Mouse (Mus musculus): ENCODE measurements around the gene Lenep. TPM values are rescaled to one million over a fixed set of nuclear protein-coding genes. Genes with fewer than 3 reads are reported as not detected.

Lenep gene
- polyA plus RNA-seq, 1 experiment from 2014 or later, result 1.5 TPM

- Histone ChIP-seq H3K4me3 (replicated peaks) (no peak overlapping the region), H3K4me2 (replicated peaks) (no peak overlapping the region), H3K9ac (replicated peaks) (no peak overlapping the region), H3K36me3 (no peaks in the 10 kb centered on the region), H3K27ac (no peak overlapping the region), H3K27me3 (peaks cover 13% of the 10 kb centered on the region), H3K4me1 (replicated peaks) (0 out of 2 replicates have a peak, but pooled peaks cover under 1% of the 10 kb centered on the region), H3K9me3 (no peaks in the 10 kb centered on the region)
- no peak for ATAC-seq
- 73% methylated on average over 6 of the region's 6 CpGs for WGBS
Observed at GRCm38 (mm10) chr3:89359630-89360029, 43.0 kb downstream of the Lenep start.

GRCm38 (mm10) chr3:89356029-89356428 lies 46.6 kb downstream of the Lenep start:
- peaks cover 39% of the 10 kb centered on the region for H3K27me3 ChIP-seq
- H3K4me3 ChIP-seq (replicated peaks), result no peak overlapping the region
- H3K27ac ChIP-seq, result no peak overlapping the region
- H3K9ac ChIP-seq (replicated peaks), result no peak overlapping the region
- H3K36me3 ChIP-seq, result no peaks in the 10 kb centered on the region
- H3K4me1 ChIP-seq (replicated peaks), result no peaks in the 10 kb centered on the region; the same call in 1 of the 2 replicates
- no peak overlapping the region for H3K4me2 ChIP-seq (replicated peaks)
- ATAC-seq, result no peak
- H3K9me3 ChIP-seq, result no peaks in the 10 kb centered on the region
- 77% methylated on average over 9 of the region's 9 CpGs for WGBS

GRCm38 (mm10) chr3:89355512-89355902 lies 47.1 kb downstream of the Lenep start:
- no peak overlapping the region for H3K9ac ChIP-seq (replicated peaks)
- no peak overlapping the region for H3K4me2 ChIP-seq (replicated peaks)
- 85% methylated on average over 6 of the region's 6 CpGs for WGBS
- no peak overlapping the region for H3K4me3 ChIP-seq (replicated peaks)
- H3K27me3 ChIP-seq, result peaks cover 42% of the 10 kb centered on the region
- peaks cover 4% of the 10 kb centered on the region for H3K4me1 ChIP-seq (replicated peaks)
- ATAC-seq, result no peak
- no peaks in the 10 kb centered on the region for H3K9me3 ChIP-seq
- H3K36me3 ChIP-seq, result no peaks in the 10 kb centered on the region
- no peak overlapping the region for H3K27ac ChIP-seq

GRCm38 (mm10) chr3:89354816-89355511 lies 47.6 kb downstream of the Lenep start:
- 0 out of 2 replicates have a peak, but pooled peaks have one; percentile 31 for ATAC-seq
- no peak overlapping the region for H3K9ac ChIP-seq (replicated peaks)
- no peaks in the 10 kb centered on the region for H3K36me3 ChIP-seq
- peaks cover 8% of the 10 kb centered on the region for H3K4me1 ChIP-seq (replicated peaks)
- no peak overlapping the region for H3K4me2 ChIP-seq (replicated peaks)
- H3K27ac ChIP-seq, result no peak overlapping the region
- no peaks in the 10 kb centered on the region for H3K9me3 ChIP-seq
- peaks cover 44% of the 10 kb centered on the region for H3K27me3 ChIP-seq
- H3K4me3 ChIP-seq (replicated peaks), result no peak overlapping the region
- 19% methylated on average over 5 of the region's 5 CpGs for WGBS

GRCm38 (mm10) chr3:89351271-89351670 lies 51.3 kb downstream of the Lenep start:
- 78% methylated on average over 5 of the region's 5 CpGs for WGBS
- peaks cover 57% of the 10 kb centered on the region for H3K27me3 ChIP-seq
- H3K4me2 ChIP-seq (replicated peaks), result no peak overlapping the region
- no peak overlapping the region for H3K4me3 ChIP-seq (replicated peaks)
- no peak overlapping the region for H3K27ac ChIP-seq
- H3K36me3 ChIP-seq, result no peaks in the 10 kb centered on the region
- H3K4me1 ChIP-seq (replicated peaks), result peaks cover 20% of the 10 kb centered on the region
- no peak for ATAC-seq
- no peaks in the 10 kb centered on the region for H3K9me3 ChIP-seq
- H3K9ac ChIP-seq (replicated peaks), result no peak overlapping the region

Other genes with a start within 250 kb of the Lenep start
- 28.9 and 32.3 TPM in 2 replicates for gene Hcn3, start 242.6 kb downstream of the Lenep start, polyA plus RNA-seq (2015; fragmentation: Nextera tagmentation; extraction: Ambion mirVana)
- 24.9 and 32.9 TPM in 2 replicates for gene Clk2, start 238.0 kb downstream of the Lenep start, polyA plus RNA-seq (2015; fragmentation: Nextera tagmentation; extraction: Ambion mirVana)
- 110 and 116 TPM in 2 replicates for gene Scamp3, start 225.3 kb downstream of the Lenep start, polyA plus RNA-seq (2015; fragmentation: Nextera tagmentation; extraction: Ambion mirVana)
- gene Fam189b, start 219.7 kb downstream of the Lenep start, polyA plus RNA-seq (2015; fragmentation: Nextera tagmentation; extraction: Ambion mirVana), result 27.5 and 31.3 TPM in 2 replicates
- gene Gba, start 199.9 kb downstream of the Lenep start, polyA plus RNA-seq (2015; fragmentation: Nextera tagmentation; extraction: Ambion mirVana), result 43.5 and 46.7 TPM in 2 replicates
- 82.9 and 86.2 TPM in 2 replicates for gene Thbs3, start 187.6 kb downstream of the Lenep start, polyA plus RNA-seq (2015; fragmentation: Nextera tagmentation; extraction: Ambion mirVana)
- gene Mtx1, start 175.7 kb downstream of the Lenep start, polyA plus RNA-seq (2015; fragmentation: Nextera tagmentation; extraction: Ambion mirVana), result 158 and 165 TPM in 2 replicates
- 3.2 and 3.4 TPM in 2 replicates for gene Muc1, start 173.7 kb downstream of the Lenep start, polyA plus RNA-seq (2015; fragmentation: Nextera tagmentation; extraction: Ambion mirVana)
- gene Krtcap2, start 156.8 kb downstream of the Lenep start, polyA plus RNA-seq (2015; fragmentation: Nextera tagmentation; extraction: Ambion mirVana), result 205 and 209 TPM in 2 replicates
- gene Trim46, start 156.5 kb downstream of the Lenep start, polyA plus RNA-seq (2015; fragmentation: Nextera tagmentation; extraction: Ambion mirVana), result 58.6 and 59.4 TPM in 2 replicates
- gene Dpm3, start 143.4 kb downstream of the Lenep start, polyA plus RNA-seq (2015; fragmentation: Nextera tagmentation; extraction: Ambion mirVana), result 74.6 and 75.9 TPM in 2 replicates
- 31.8 and 37.5 TPM in 2 replicates for gene Slc50a1, start 132.2 kb downstream of the Lenep start, polyA plus RNA-seq (2015; fragmentation: Nextera tagmentation; extraction: Ambion mirVana)
- gene Efna1, start 121.7 kb downstream of the Lenep start, polyA plus RNA-seq (2015; fragmentation: Nextera tagmentation; extraction: Ambion mirVana), result 9.7 and 10.7 TPM in 2 replicates
- gene Efna3, start 79.8 kb downstream of the Lenep start, polyA plus RNA-seq (2015; fragmentation: Nextera tagmentation; extraction: Ambion mirVana), result 21.8 and 22.5 TPM in 2 replicates
- gene Efna4, start 64.8 kb downstream of the Lenep start, polyA plus RNA-seq (2015; fragmentation: Nextera tagmentation; extraction: Ambion mirVana), result 8.8 and 11.4 TPM in 2 replicates
- gene Adam15, start 52.8 kb downstream of the Lenep start, polyA plus RNA-seq (2015; fragmentation: Nextera tagmentation; extraction: Ambion mirVana), result 28.2 and 34.2 TPM in 2 replicates
- 0.19 and 0.24 TPM in 2 replicates for gene Dcst2, start 40.8 kb downstream of the Lenep start, polyA plus RNA-seq (2015; fragmentation: Nextera tagmentation; extraction: Ambion mirVana)
- 0.88 and 0.93 TPM in 2 replicates for gene Dcst1, start 37.5 kb downstream of the Lenep start, polyA plus RNA-seq (2015; fragmentation: Nextera tagmentation; extraction: Ambion mirVana)
- 0.45 and 0.54 TPM in 2 replicates for gene Zbtb7b, start 8.0 kb downstream of the Lenep start, polyA plus RNA-seq (2015; fragmentation: Nextera tagmentation; extraction: Ambion mirVana)
- 37.2 and 37.8 TPM in 2 replicates for gene Flad1, start 9.1 kb upstream of the Lenep start, polyA plus RNA-seq (2015; fragmentation: Nextera tagmentation; extraction: Ambion mirVana)
- gene Cks1b, start 15.6 kb upstream of the Lenep start, polyA plus RNA-seq (2015; fragmentation: Nextera tagmentation; extraction: Ambion mirVana), result 176 and 177 TPM in 2 replicates
- gene Shc1, start 15.7 kb upstream of the Lenep start, polyA plus RNA-seq (2015; fragmentation: Nextera tagmentation; extraction: Ambion mirVana), result 17.3 and 17.8 TPM in 2 replicates
- 37.4 and 43.4 TPM in 2 replicates for gene Pygo2, start 27.4 kb upstream of the Lenep start, polyA plus RNA-seq (2015; fragmentation: Nextera tagmentation; extraction: Ambion mirVana)
- 12.2 and 14.1 TPM in 2 replicates for gene Pbxip1, start 33.9 kb upstream of the Lenep start, polyA plus RNA-seq (2015; fragmentation: Nextera tagmentation; extraction: Ambion mirVana)
- 99.9 and 104 TPM in 2 replicates for gene Pmvk, start 51.7 kb upstream of the Lenep start, polyA plus RNA-seq (2015; fragmentation: Nextera tagmentation; extraction: Ambion mirVana)
- gene Kcnn3, start 117.4 kb upstream of the Lenep start, polyA plus RNA-seq (2015; fragmentation: Nextera tagmentation; extraction: Ambion mirVana), result 4.4 and 5.0 TPM in 2 replicates